Mouse (Mus musculus) CD4-positive, CD25-positive, alpha-beta regulatory T cell, adult 4 months (primary cell): Measurements from ENCODE around the gene U2af2. TPM values are rescaled to one million over a fixed set of nuclear protein-coding genes. Genes with fewer than 3 reads are reported as not detected.
A peak's percentile ranks its signal among the peaks of the same experiment; 100 is the strongest.

Source experiments
- ATAC-seq: one replicate; pipeline ENCODE4 v1.8.0; 2017
- polyA plus RNA-seq, 2 experiments: library from polyadenylated mRNA; unstranded; fragments of 100-300 nt; shearing (Covaris generic); gene quantifications; one replicate each; pipeline ENCODE4 v1.2.1; 2017

U2af2 gene
- polyA plus RNA-seq, 2 experiments from 2014 or later, result 27.5 to 28.2 TPM

DNA sequence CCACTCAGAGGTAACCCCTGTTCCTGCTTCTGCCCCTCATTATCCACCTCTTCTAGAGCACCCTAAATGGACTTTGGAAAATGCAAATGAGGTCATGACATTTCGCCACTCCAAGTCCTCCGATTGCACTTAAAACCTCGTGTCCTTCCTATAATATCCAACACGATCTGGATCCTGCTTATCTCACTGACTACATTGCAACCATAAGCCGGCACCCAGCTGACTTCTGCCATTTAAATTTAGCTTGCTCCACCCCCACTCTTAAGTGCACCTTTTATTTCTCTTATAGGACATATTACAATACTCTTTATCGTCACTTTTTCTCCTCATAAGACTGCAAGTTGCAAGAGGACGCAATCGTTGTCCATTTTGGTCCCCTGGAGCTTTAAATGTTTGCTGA lies 24.5 kb upstream of the U2af2 start:
- no peak for ATAC-seq

DNA sequence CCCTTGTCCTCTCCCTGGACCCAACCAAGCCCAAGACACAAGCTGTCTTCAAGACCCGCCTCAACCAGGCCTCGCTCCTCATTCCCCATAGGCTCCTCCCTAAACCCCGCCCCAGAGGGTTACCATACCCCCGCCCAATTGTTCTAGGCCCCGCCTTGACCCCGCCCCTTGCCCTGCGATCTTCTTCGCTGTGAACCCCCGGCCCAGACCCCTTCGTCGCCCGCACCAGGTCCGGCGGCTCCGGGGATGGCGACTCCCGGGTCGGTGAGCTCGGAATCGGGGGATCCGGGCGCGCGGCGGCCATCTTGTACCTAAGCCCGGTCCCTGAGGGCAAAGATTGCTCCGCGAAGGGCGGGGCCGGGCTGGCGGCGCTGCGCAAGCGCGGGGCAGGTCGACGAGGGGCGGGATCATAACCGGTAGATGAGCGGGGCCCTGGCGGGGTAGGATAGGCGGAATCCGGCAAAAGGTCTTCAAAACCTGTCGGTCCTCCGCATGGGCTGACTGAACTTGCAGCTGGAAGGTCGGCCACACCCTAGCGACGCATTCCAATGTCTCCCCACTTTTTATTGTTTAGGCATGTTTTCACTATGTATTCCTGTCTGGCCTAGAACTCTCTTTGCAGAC lies 23.7 kb upstream of the U2af2 start, which contains the start of gene Zfp784:
Zfp784 (minus strand) TSS at position 338 of the 624 bp plus-strand sequence.
- ATAC-seq, result peak; percentile 97

DNA sequence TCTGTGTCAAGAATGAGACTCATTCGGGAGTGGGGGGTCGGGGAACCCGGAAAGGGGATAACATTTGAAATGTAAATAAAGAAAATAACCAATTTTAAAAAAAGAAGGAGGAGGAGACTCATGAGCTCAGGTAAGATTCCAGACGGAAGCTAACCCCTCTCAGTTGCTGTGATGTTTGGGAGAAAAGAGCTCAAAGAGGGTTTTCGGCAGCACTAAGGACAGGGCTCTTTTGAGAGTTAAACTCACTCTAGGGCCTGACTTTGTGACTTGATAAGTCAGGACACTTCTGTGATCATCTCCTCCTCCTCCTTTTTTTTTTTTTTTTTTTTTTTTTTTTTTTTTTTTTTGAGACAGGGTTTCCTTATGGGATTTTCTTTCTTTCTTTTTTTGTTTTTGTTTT lies 23.0 kb upstream of the U2af2 start:
- no peak for ATAC-seq

DNA sequence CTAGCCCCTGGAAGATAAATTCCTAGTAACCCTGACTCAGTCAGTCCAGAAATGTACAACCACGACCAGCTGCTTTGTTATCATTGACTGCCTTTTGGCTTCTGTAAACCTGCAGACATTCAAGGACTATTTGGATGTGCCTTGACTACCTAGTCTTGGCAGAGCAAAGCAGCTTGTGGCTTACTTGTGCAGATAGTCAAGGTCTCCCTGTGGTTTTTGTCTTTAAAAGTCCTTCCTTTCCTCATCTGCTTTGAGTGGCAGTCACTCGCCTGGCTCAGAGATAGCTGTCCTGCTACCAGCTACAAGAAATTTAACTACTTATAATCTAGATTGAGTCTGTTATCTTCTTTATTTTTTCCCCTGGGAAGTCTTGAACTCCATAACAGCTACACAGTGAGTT lies 17.0 kb upstream of the U2af2 start:
- no peak for ATAC-seq

DNA sequence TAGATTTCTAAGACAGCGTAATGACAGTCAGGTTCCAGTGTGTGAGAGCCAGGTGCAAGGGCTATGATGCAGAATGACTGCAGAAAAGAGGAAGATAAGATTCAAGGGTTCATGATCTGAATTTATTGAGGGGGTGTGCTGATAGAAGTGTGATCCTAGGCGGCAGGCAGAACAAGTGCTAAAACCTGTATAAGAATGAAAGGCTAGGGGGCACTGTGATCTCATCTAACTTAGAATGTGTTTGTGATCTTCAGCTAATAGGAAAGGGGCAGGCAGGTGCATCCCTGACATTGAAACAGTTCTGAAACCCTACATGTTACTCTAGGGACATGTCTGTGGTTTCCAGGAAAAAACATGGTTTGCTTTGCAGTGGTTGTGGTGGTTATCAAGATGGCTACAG lies 15.8 kb upstream of the U2af2 start:
- ATAC-seq, result no peak

DNA sequence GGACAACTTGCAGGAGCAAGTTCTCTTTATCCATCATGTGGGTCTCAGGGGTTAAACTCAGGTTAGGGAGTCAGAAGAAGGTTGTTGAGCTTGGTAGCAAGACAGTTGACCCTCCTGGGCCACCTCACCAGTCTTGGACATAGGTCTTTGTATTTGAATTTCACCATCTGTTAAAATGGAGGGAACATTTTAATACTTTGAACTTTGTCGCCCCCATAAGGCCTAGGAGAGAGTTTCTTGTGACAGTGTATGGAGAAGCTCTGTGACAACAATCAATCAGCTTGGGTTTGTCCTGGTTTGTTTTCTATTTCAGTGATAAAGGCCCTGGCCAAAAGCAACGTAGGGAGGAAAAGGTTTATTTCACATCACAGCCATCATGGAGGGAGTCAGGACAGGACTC lies 14.6 kb upstream of the U2af2 start:
- ATAC-seq, result peak; percentile 60

DNA sequence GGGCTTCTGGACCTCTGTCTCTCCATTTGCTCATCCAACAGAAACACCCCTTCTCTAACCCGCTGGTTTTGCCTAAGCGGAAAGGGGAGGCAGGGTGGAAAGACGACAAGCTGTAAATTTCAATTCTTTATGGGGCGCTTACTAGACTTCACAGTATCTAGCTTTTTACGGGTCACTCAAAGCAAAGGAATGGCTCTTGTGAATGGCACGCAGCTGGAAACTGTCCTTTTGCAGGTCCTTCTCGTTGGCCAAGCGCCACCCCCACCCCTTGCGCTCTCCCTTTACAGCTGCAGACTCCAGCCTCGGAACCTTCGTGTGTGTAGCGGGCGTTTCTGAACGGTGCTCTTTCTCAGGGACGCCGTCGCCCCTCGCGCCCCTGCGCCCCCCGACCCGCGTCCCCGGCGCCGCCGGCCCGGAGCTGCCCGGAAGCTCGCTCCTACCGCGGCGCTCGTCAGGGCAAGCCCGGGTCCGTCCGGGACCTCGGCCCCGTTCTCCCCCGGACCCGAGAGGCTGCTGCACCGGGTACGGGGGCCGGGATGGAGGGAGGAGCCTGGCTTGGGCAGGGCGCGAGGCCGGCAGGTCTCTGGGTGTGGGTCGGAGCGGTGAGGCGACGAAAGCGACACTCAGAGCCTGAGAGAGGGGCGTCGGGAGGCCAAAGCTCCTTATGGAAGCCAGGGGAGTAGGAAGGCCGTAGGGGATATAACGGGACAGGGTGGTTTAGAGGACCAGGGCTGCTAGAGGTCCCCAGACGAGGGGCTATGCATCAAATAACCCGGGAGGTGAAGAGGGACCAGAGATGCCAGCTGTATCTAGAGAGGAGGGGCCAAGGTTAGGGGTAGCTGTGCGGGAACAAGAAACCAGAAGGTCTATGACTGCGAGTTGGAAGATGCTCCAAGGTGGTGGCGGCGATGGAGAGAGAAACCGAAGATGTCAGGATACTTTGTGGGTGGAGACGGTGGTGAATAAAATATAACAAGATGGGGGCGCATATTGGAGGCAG lies 10.4 kb upstream of the U2af2 start, which contains the start of gene Zfp580:
Zfp580 (plus strand) TSS at position 346 of the 1,000 bp plus-strand sequence.
- peak; percentile 54 for ATAC-seq

DNA sequence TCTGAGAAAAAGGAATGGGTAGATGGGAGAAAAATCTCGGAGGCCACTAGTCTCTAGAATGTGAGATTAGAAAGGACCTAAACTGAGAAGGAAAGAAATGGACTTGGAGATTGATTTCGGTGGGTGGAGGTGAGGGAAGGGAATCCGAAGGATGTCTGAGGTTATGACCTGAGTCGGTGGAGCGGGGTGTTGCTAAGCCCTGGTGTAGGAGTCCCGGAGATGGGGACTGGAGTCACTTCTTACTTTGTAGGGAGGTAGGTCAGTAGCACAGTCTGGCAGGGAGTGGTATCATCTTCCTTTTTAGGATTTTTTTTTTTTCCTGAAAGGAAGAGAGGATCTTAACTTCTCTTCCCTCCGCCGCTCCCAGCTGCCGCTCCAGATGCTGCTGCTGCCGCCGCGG lies 9.5 kb upstream of the U2af2 start:
- peak; percentile 28 for ATAC-seq

DNA sequence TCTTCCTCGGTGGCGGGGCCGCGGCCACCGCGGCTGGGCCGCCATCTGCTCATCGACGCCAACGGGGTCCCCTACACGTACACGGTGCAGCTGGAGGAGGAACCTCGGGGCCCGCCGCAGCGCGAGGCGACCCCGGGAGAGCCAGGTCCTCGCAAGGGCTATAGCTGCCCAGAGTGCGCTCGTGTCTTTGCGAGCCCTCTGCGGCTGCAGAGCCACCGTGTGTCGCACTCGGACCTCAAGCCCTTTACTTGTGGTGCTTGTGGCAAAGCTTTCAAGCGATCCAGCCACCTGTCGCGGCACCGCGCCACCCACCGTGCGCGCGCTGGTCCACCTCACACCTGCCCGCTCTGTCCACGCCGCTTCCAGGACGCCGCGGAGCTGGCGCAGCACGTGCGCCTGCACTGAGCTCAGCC lies 9.0 kb upstream of the U2af2 start:
- ATAC-seq, result no peak

DNA sequence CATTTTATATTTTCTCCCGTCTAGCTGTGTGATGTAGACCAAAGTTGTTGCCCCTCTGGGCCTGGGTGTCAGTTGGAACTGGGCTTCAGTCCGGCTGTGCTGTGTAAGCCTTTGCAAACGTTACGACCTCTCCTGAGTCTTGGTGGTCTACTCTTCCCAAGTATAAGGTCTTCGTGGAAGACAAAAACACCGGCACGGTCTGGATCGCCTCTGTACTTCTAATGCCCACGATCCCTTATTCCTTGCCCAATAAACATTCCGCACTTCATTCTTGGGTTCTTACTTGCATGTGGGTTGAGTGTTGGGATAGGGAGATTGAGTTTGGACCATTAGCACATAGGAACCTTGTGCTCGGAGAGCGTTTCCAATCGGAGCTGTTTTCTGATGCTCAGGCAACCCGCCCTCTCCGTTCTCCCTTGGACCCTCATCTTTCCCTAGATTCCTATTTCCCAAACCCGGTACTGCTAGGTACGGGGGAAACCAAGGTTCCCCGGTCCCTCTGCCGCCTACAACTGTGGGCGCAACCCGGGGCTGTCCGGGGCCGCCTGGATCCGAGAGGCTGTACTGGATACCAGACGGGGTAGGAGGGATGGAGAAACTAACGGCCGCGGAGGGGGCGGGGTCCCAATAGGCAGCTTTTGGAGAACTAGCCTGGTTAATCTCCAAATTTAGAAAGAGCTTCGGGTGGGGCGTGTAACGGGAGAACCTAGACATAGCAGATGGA lies 8.3 kb upstream of the U2af2 start:
- no peak for ATAC-seq

DNA sequence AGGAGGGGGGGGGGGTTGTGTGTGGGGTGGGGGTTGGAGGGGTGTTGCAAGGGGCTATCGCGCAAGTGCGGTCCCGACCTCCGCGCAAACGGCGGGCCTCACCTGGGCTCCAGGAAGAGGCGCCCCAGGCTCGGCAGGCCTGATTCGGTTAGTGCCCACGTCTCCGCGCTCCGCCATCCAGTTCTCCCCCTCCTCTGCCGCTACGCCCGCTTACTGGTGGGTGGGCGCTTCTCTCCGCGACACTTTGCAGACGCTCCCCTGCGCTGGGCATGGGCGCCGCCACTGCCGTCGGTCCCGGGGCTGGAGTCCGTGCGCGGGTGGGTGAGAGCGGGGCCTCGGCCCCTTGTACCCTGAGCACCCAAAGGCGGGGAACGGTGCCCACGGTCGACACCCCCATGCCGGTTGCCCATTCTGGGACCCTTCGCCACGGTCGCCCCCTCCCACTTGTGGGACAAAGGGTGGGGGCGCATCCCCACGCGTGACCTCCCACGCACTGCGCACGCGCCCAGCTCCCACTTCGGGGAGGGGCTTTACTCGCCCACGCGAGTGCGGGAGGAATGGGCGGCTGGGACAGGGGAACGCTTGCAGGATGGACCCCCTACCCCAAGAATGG lies 5.2 kb upstream of the U2af2 start:
- ATAC-seq, result no peak

DNA sequence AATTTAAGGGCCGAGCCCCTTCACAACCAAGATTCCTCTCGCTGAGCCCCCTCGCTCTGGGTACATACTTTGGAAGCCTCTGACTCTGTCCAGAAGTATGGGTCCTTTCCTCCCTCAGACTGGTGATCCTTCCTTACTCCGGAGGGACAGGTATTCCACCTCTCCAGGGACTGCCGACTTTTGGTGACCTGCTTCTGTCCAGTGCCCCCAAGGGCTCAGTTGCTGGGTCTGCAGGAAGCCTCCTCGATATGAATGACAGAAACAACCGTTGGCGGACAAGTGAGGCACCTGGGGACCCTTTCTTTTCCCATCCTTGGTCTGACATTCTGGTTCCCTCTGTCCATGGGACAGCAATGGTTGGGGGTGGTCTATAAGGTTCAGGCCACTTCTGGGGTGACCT lies 4.6 kb upstream of the U2af2 start:
- ATAC-seq, result no peak

DNA sequence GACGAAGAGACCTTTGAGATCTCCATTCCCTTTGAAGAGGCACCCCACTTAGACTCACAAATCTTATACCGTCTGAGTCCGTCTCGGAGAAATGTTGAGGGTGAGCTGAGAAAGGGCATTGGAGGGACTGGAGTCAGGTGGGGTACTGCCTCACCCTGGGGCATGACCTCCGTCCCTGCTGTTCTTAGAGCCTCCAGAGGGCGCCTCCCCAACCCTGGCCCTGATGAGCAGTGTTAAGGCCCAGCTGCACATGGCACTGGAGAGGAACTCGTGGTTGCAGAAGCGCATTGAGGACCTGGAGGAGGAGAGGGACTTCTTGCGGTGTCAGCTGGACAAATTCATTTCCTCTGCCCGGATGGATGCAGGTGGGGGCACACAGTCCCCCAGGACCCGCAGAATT lies 4.1 kb upstream of the U2af2 start:
- no peak for ATAC-seq

DNA sequence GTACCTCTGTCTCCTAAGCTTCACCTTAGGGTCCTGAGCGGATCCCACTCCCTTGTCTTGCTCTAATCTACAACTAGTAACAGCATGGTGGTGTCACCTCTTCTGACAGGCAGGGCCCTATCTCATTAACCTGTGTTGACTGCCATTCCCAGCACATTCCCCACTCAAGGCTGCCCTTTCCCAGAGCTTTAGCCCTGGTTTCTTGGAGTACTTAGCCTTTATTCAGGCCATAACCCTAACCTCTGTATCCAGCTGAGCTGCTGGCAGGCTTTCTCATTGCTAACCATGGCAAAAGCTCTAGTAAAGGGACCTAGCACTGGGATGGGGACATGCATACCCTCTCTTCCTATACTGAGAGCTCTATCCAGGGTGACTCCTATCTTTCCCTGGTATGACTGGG lies 3.3 kb upstream of the U2af2 start:
- ATAC-seq, result no peak

DNA sequence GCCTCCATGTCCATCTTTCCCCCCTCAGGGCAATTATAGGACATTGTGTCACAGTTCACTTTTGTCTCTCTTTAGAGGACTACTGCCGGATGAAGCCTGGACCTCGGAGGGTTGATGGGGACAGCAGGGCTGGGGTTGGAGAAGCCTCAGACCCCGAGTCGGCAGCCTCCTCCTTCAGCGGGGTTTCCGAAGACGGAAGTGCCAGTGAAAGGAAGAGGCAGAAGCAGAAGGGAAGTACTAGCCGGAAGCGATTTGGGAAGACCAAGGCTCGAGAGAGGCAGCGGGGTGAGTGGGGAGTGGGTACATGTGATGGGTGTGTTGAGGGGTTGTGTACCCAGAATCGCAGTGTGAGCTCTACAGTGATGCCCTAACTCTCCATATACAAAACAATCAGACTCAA lies 2.5 kb upstream of the U2af2 start:
- ATAC-seq, result no peak

DNA sequence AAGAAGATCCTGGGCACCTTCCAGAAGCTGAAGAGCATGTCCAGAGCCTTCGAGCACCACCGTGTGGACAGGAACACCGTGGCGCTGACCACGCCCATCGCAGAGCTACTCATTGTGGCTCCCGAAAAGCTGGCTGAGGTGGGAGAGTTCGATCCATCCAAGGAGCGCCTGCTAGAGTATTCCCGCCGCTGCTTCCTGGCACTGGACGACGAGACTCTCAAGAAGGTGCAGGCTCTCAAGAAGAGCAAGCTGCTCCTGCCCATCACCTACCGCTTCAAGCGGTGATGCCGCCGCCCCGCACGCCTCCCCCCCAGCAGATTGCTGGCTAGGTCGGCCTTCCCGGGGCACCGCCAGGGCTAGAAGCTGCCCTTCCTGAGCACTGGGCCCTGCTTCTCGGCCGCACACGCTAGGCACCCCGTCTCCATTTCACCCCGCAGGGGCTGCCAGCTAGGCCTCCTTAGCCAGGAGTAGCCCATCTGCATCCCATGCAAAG lies 1.7 kb upstream of the U2af2 start:
- no peak for ATAC-seq

DNA sequence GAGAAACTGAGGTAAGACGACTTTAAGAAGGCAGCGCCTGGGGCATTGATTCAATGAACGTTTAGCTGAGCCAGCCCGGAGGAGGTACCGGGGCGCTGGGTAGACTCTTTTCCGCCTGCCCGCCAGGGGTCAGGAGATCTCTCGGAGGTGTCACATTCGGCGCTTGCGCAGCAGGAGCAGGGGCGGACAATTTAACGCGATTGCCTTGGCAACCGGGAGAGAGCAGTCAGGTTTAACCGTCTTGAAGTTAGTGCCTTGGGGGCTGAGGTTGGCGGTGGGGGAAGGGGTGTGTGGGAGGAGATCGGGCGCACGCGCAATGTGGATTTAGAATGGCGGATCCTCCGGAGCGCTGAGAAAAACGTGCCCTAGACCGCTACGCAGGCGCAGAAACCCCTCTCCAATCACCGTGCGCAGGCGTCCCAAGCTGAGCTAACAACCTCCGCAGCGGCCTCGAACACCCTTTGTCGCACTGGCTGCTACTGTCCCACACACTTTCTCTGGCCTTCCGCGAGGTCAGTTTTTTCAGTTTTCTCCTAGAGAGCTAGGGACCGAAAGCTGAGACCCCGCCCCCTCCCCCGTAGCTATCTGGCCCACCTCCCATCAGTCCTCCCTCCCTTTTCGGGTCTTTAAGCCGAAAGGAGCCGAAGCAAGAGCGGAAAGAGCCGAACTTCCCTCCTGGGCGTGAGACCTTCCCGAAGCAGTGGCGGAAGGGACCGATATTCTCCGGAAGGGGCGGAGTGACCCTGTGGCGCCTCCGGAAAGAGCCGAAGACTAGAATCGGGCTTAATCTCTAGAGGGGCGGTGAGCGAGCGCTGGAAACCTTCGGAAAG lies 784 bp upstream of the U2af2 start:
- ATAC-seq, result peak; percentile 78

DNA sequence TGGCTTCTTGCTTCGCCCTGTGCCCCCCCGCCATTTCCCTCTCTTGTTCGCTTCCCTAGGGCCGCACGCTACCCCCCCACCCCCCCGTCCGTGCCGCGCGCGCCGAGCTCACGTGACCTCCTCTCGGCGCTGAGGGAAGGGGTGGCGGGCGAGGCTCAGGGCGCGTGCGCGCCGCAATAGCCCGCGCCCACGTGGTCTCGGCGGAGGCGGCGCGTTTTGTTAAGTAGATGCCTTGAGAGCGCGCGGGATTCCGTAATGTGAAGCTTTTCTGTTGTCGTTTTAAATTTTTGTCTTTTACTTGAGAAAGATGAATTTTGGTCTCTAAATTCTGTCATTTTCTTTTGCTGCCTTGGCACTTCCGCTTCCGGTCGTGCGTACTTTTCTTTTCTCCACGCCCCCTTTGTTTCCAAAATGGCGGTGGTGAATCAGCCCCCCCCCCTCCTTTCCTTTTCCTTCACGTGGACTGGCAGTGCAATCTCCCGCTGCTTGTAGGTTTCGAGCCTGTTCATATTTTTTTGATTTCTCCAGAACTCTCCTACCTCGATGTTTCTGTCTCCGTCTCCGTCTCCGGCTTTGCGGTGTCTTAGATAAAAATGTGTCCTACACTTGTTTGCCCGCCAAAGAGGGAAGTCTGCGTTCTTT lies 538 bp downstream of the U2af2 start:
- ATAC-seq, result peak; percentile 22

DNA sequence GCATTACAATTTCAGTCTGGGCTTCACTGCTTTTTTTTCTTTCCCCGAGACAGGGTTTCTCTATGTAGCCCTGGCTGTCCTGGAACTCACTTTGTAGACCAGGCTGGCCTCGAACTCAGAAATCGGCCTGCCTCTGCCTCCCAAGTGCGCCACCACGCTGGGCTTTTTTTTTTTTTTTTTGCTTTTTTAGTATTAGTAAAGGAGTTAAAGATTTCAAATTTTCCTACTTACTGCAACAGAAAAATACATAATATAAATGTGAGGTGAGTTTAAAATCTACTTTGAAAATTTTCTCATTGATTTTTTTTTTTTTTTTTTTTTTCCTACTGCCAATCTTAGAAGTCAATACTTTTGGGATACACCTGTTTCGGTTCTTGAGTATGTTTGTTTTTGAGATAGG lies 2.9 kb downstream of the U2af2 start:
- ATAC-seq, result no peak

DNA sequence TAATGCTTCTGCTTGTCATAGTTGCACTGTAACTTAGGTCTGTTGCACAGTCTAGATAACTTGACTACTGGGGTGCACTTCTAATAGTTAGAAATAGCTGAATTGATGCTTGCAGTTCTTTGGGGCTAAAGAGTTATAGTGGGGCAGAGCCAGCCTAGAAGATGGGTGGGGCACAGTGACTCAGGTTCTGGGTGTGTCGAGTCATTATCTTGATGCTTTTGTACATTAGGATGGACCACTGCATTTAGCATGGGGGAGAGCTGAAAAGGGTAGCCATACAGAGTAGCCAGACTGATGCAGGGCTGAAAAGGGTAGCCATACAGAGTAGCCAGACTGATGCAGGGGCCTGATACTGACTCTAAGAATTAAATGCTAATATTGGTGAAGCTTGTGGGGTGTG lies 11.6 kb downstream of the U2af2 start:
- no peak for ATAC-seq

DNA sequence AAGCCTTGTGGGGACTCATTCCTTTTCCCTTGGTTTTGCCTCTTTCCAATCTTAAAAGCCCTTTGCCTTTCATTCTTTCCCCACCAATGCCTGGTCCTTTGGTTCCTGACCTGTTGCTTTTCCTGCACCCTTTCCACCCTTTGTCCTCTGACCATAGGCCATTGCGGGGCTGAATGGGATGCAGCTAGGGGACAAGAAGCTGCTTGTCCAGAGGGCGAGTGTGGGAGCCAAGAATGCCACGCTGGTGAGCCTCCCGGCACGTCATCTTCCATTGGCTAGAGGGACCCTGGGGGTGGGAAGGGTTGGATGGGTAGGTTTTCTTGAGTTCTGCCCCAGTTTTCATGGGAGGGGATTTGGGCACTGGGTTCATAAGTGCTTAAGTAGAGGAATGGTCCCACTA lies 13.0 kb downstream of the U2af2 start:
- no peak for ATAC-seq
